Mouse (Mus musculus) regulatory T cell (primary cell): ENCODE results near the gene Bicc1.

Experiments used
- in situ Hi-C: fragments of 300-600 bp; cut with MboI, MseI; formaldehyde crosslinking; loops from one replicate; pipeline ENCODE4 v1.15.1; 2025; ENCODE audit warnings: high pct_unique_total_duplicates

The Bicc1 gene

DNA sequence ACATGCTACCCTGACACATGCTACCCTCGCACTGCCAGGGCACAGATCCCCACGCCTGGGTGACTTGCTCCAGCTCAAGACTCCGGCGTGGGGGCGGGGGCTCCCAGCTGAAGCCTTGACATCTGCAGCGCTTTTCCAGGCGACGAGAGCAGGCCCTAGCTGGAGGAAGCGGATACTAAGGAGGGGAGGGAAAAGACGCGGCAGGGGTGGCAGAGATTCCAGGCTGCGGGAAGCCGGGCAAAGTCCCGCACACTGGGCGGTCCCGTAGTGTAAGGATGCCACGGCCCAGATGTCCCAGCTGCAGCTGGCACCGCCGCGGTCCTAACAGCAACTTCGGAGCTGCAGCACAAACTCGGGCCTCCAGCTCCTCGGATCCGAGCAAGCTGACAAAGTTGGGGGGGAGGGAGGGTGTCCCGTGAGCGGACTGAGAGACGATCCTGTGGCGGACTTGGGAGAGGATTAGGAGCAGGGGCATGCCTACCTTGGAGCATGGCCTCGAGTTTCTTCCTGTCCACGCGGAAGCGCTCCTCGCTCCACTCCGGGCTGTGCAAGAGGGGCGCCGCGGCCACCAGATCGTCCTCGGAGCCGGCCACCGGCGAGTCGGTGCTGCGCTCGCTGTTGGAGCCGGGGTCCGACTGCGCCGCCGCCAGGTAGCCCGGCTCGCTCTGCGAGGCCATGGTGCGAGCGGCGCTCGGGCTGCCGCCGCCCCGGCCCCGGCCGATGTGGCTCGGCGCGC is 392 bp downstream of the Bicc1 start:
- in situ Hi-C loops = no loop called here

- in situ Hi-C loops = no loop called here
Observed at GRCm38 (mm10) chr10:71156569-71156968, 2.9 kb downstream of the Bicc1 start.

- in situ Hi-C loops = no loop called here
Observed at GRCm38 (mm10) chr10:71153610-71154009, 5.9 kb downstream of the Bicc1 start.

- in situ Hi-C loops = no loop called here
Observed at GRCm38 (mm10) chr10:71153138-71153537, 6.4 kb downstream of the Bicc1 start.

DNA sequence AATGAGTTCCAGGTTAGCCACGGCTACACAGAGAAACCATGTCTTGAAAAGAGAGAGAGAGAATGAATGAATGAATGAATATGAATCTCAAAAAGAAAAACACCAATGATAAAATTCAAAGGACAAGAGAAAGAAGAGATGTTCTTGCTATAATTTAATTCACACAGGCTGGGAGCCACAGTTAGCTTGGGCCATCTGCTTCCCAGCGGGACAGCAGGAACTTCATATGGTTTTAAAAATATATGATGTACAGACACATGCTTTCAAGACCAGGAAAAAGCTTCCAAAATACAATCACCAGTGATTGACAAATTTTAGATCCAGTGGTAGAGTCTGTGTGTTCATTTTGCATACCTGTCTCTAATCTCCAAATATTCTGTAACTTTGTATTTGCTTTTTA is 9.0 kb downstream of the Bicc1 start:
- in situ Hi-C loops = no loop called here

- in situ Hi-C loops = no loop called here
Observed at GRCm38 (mm10) chr10:71148951-71149603, 10.4 kb downstream of the Bicc1 start.

GRCm38 (mm10) chr10:71148226-71148625 is 11.3 kb downstream of the Bicc1 start:
- in situ Hi-C loops = no loop called here

DNA sequence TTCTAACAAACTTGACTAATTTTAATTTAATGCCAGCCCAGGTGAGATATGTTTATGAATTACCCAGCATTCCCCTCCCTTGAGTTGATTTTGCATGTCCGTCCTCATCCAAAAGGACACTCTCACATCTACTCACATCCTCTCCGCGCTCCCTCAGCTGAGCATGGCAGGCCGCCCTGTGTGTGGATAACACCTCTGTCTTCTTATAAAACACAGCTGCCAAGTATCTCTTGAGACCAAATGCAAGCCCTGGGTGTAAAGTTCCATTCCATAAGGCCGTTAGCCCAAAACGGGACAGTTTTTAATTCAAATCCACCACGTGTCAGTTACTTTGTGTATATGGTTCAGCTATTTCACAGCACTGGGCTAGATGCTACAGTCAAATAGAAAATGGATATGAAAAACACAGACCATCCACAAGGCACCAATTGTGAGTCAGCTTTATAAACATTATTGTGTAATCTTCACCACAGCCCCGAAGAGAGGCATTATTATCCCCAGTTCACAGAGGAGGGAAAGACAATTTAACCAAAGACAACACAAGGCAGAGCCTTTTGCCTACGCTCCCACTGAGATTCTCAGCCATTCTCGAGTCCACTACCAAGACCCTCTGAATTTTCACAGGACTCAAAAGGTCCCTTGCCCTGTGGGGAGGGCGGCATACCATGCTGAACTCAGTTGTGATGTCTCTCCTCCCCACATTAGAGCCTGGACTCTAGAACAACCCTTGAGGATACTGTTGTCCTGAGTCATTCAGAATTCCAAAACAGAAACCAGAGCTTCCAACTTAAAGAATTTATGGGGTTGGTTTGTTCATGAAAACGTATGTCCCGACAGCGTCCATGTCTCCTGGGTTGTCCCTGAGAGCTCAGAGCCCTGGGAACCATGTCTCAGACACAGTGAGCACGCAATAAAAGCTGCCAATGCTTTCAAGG is 12.6 kb downstream of the Bicc1 start:
- in situ Hi-C loops = no loop called here

DNA sequence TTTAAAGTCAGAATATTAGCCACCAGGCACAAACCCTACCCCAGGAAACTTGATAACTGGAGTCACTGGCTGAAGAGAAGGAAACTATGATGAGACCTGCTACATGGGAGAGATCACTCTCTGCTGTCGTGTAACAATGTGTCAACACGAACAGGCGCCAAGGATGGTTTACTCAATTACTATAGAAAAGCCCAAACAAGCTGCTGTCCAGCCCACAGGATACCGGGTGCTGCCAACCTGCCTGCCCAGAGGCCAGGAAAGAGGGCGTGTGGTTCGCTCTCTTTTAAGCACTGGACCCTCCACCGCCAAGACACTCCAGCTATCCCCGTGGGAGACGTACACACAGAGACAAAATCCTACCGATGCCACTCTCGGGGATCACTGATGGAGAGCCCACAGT is 13.7 kb downstream of the Bicc1 start:
- in situ Hi-C loops = no loop called here

DNA sequence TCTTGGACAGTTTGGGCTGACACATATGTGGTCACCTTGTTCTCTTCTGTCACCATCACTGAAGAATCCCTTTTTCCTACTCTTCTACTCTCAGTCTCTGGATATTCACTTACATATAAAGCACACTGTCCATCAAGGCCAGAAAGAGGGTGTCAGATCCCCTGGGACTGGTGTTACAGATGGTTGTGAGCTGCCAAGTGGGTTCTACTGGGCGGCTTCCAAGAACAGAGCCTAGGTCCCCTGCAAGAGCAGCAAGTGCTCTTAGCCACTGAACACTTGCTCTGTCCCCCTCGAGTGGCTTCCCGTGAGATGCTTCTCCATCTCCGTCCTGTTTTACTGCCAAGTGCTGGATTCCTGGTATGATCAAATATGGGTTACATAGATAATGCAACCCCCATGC is 15.3 kb downstream of the Bicc1 start:
- in situ Hi-C loops = no loop called here

DNA sequence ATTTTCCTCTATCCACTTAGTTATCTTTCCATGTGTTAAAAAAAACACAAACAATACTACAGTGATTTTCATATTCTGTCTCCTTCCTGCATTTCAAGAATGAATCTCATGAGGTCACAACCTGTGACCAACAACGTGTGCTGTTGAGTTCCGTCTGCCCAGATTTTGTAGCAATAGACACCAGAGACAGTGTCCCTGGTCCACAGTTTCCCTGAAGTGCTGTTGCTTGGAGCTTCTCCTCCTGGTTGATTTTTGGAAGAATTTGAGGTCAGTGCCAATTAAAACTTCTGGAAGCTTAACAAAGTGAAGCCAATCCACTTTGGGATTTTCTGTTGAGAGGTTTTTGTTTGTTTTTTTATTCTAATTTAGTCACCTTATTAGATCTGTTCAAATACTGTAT is 16.9 kb downstream of the Bicc1 start:
- in situ Hi-C loops = no loop called here

- in situ Hi-C loops = no loop called here
Observed at GRCm38 (mm10) chr10:71140281-71140845, 19.1 kb downstream of the Bicc1 start.

DNA sequence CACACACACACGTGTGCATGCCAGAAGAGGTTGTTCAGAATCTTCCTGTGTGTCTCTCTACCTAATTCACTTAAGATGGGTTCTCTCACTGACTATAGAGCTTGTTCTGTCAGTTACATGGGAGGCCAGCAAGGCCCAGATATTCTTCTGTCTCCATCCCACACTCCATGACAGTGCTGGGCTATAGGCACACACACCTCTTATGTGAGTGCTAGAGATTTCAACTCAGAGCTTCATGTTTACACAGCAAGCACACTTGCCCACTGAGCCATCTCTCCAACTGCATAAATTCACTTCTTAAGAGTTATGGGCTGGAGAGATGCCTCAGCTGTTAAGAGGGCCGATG is 20.7 kb downstream of the Bicc1 start:
- in situ Hi-C loops = no loop called here

DNA sequence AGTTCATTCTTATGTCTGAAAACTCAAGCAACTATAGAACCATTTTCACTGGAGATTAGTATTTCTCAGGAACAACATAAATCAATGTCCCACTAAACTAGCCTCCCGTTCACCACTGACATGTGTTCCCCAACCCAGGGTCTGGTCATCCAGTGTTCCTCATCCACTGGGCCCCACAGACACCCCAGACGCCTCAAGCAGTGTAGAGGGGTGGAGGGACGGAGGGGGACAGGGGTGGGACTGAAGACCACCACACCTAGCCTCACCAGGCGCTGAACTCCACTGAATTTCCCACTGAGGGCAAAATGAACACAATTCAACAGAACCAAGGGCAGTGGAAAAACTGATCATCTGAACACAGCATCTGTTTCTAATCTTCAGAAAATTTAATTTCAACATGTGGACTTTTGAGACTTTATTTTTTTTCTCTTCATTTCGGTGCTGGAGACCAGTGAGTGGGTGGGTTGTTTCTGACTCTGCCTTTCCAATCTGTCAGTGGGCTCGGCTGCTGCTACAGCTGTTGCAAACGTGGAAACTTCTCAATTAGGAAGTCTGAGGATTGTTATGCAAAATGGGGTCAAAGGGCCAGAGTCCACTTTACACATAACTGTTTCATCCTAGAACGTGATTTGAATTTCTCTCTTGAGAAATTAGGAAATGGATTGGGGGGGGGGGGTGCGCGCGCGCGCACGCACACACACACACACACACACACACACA is 21.2 kb downstream of the Bicc1 start:
- in situ Hi-C loops = no loop called here

GRCm38 (mm10) chr10:71137606-71138005 is 21.9 kb downstream of the Bicc1 start:
- in situ Hi-C loops = no loop called here

- in situ Hi-C loops = no loop called here
Observed at GRCm38 (mm10) chr10:71131333-71131732, 28.2 kb downstream of the Bicc1 start.

GRCm38 (mm10) chr10:71130261-71130660 is 29.2 kb downstream of the Bicc1 start:
- in situ Hi-C loops = no loop called here

DNA sequence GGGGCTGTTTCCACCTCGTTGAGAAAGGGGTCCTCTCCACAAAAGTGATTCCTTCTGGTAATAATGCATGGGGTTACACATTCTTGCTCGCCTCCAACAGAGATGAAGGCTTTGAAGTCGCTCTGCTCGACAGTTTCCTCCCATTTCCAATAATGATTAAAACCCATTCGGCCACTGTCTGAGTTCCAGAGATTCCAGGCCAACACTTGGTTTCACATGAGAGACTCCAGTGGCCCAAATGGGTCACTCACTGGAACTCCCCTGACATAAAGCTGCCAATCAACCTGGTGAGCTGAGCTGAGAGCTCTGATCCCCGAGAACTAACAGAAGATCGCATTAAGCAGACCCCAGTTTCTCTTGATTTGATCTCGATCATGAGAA is 31.6 kb downstream of the Bicc1 start:
- in situ Hi-C loops = no loop called here

- in situ Hi-C loops = no loop called here
Observed at GRCm38 (mm10) chr10:71127278-71127950, 32.1 kb downstream of the Bicc1 start.

DNA sequence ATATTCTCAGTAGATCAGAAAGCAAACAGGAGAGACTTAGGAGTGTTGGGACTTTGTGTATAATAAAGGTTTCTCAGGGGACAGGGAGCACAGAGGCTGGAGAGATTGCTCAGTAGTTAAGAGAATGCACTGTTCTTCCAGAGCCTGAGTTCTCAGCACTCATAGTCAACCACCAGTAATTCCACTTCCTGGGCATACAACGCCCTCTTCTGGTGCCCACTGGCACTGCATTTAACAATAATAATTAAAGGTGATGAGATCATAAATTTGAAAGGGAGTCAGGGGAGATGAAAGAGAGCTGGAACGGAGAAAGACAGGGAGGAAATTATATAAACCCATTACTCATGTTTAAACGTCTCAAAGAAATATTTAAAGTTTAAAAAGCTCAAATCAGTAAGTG is 35.5 kb downstream of the Bicc1 start:
- in situ Hi-C loops = no loop called here

- in situ Hi-C loops = no loop called here
Observed at GRCm38 (mm10) chr10:71123395-71123794, 36.1 kb downstream of the Bicc1 start.
